Mouse (Mus musculus): ENCODE results near the gene Tuba4a. TPM values are rescaled to one million over a fixed set of nuclear protein-coding genes. Genes with fewer than 3 reads are reported as not detected.

Tuba4a gene
- 336 and 355 TPM in 2 replicates for polyA plus RNA-seq (2015; fragmentation: Nextera tagmentation; extraction: Ambion mirVana)

- Histone ChIP-seq H3K36me3 (ENCODE audit: control insufficient read depth, insufficient read depth) (peaks cover 25% of the 10 kb centered on the region), H3K9me3 (replicated peaks; ENCODE audit: control insufficient read depth, low read length) (no peaks in the 10 kb centered on the region), H3K4me3 (ENCODE audit: low read depth, low read length) (peak within 1 kb of the TSS; percentile 83), H3K9ac (ENCODE audit: low read depth, low read length) (peak within 1 kb of the TSS; percentile 87), H3K4me2 (ENCODE audit: low read depth, low read length) (peak within 1 kb of the TSS; percentile 97), H3K27me3 (ENCODE audit: control insufficient read depth, insufficient read depth, low read depth, low read length) (peaks cover 14% of the 10 kb centered on the region), H3K27ac (ENCODE audit: low read length) (peak within 1 kb of the TSS; percentile 97), H3K4me1 (ENCODE audit: control insufficient read depth, low read depth, low read length) (peaks cover 42% of the 10 kb centered on the region)
- 2% methylated on average over 34 of the region's 34 CpGs for WGBS (ENCODE audit: insufficient replicate concordance)
- ATAC-seq (ENCODE audit: low read depth) = peak; percentile 3; the same call in 1 of the 2 replicates
Observed at GRCm38 (mm10) chr1:75219531-75219930, at the start of gene Tuba4a. Gene Tuba4a (minus strand): TSS chr1:75219865.

DNA sequence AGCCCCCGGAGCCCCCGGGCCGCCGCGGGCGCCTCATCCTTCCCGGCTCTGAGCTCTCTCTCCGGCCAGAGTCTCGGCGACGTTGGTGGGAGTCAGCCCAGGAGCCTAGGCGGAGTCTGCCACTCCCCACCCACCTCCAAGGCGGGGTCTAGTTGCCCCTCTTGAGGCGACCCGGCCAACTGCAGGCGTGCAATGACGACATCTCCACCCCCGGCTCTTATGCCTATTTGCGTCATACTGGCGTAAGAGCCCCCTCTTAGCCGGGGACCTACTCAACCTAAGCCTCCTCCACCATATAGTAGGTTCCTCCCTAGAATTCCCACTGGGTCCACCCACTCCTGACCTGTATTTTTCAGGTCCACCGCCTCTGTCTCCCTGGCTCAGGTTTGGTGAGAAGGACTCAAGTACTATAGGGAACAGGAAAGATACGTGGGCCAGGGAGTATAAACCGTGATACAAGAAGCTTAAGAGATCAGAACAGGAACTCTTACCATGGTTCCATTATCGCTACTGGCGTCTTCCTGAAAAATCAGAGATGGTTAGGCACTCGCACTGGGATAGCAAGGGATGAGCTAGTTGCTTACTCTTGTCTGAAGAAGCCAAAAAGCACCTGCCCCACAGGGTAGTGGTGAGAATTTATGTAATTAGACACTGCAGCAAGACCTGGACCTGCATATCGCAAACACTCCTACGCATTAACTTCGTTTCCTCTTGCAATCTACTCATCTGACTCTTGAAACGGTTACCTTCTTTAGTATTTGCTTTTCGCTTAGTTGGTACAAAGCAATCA is 44.6 kb upstream of the Tuba4a start, which contains the start of gene Ptprn:
Gene Ptprn (minus strand): TSS at position 412 of the 790 bp plus-strand sequence.
- WGBS (ENCODE audit: insufficient replicate concordance) = 10% methylated on average over 31 of the region's 32 CpGs
- H3K27me3 ChIP-seq (ENCODE audit: control insufficient read depth, insufficient read depth, low read depth, low read length) = peaks cover 28% of the 10 kb centered on the region
- ATAC-seq (ENCODE audit: low read depth) = no peak
- no peak within 1 kb of the TSS for H3K4me2 ChIP-seq (ENCODE audit: low read depth, low read length)
- no peaks in the 10 kb centered on the region for H3K36me3 ChIP-seq (ENCODE audit: control insufficient read depth, insufficient read depth)
- H3K9me3 ChIP-seq (replicated peaks; ENCODE audit: control insufficient read depth, low read length) = no peaks in the 10 kb centered on the region
- no peak within 1 kb of the TSS for H3K27ac ChIP-seq (ENCODE audit: low read length)
- no peaks in the 10 kb centered on the region for H3K4me1 ChIP-seq (ENCODE audit: control insufficient read depth, low read depth, low read length)
- no peak within 1 kb of the TSS for H3K4me3 ChIP-seq (ENCODE audit: low read depth, low read length)
- H3K9ac ChIP-seq (ENCODE audit: low read depth, low read length) = no peak within 1 kb of the TSS

GRCm38 (mm10) chr1:75262969-75263951 is 43.6 kb upstream of the Tuba4a start:
- Histone ChIP-seq H3K4me3 (ENCODE audit: low read depth, low read length) (no peak overlapping the region), H3K27me3 (ENCODE audit: control insufficient read depth, insufficient read depth, low read depth, low read length) (peaks cover 28% of the 10 kb centered on the region), H3K36me3 (ENCODE audit: control insufficient read depth, insufficient read depth) (no peaks in the 10 kb centered on the region), H3K4me1 (ENCODE audit: control insufficient read depth, low read depth, low read length) (no peaks in the 10 kb centered on the region), H3K27ac (ENCODE audit: low read length) (no peak overlapping the region), H3K9ac (ENCODE audit: low read depth, low read length) (no peak overlapping the region), H3K9me3 (replicated peaks; ENCODE audit: control insufficient read depth, low read length) (no peaks in the 10 kb centered on the region), H3K4me2 (ENCODE audit: low read depth, low read length) (no peak overlapping the region)
- ATAC-seq (ENCODE audit: low read depth) = no peak
- WGBS (ENCODE audit: insufficient replicate concordance) = 2% methylated on average over 39 of the region's 40 CpGs

- Histone ChIP-seq H3K9ac (ENCODE audit: low read depth, low read length) (no peak overlapping the region), H3K9me3 (replicated peaks; ENCODE audit: control insufficient read depth, low read length) (no peaks in the 10 kb centered on the region), H3K4me3 (ENCODE audit: low read depth, low read length) (no peak overlapping the region), H3K27ac (ENCODE audit: low read length) (no peak overlapping the region), H3K36me3 (ENCODE audit: control insufficient read depth, insufficient read depth) (no peaks in the 10 kb centered on the region), H3K4me2 (ENCODE audit: low read depth, low read length) (no peak overlapping the region), H3K4me1 (ENCODE audit: control insufficient read depth, low read depth, low read length) (no peaks in the 10 kb centered on the region), H3K27me3 (ENCODE audit: control insufficient read depth, insufficient read depth, low read depth, low read length) (peaks cover 28% of the 10 kb centered on the region)
- no peak for ATAC-seq (ENCODE audit: low read depth)
Observed at GRCm38 (mm10) chr1:75261278-75261677, 41.6 kb upstream of the Tuba4a start.

- no peaks in the 10 kb centered on the region for H3K9me3 ChIP-seq (replicated peaks; ENCODE audit: control insufficient read depth, low read length)
- H3K4me1 ChIP-seq (ENCODE audit: control insufficient read depth, low read depth, low read length) = peaks cover 7% of the 10 kb centered on the region
- H3K4me3 ChIP-seq (ENCODE audit: low read depth, low read length) = no peak overlapping the region
- no peaks in the 10 kb centered on the region for H3K36me3 ChIP-seq (ENCODE audit: control insufficient read depth, insufficient read depth)
- WGBS (ENCODE audit: insufficient replicate concordance) = 43% methylated on average over 10 of the region's 10 CpGs
- H3K27ac ChIP-seq (ENCODE audit: low read length) = no peak overlapping the region
- no peak overlapping the region for H3K4me2 ChIP-seq (ENCODE audit: low read depth, low read length)
- no peak for ATAC-seq (ENCODE audit: low read depth)
- no peak overlapping the region for H3K9ac ChIP-seq (ENCODE audit: low read depth, low read length)
- no peaks in the 10 kb centered on the region for H3K27me3 ChIP-seq (ENCODE audit: control insufficient read depth, insufficient read depth, low read depth, low read length)
Observed at GRCm38 (mm10) chr1:75255516-75256046, 35.9 kb upstream of the Tuba4a start.

GRCm38 (mm10) chr1:75254625-75255013 is 35.0 kb upstream of the Tuba4a start:
- Histone ChIP-seq H3K4me3 (ENCODE audit: low read depth, low read length) (no peak overlapping the region), H3K9me3 (replicated peaks; ENCODE audit: control insufficient read depth, low read length) (no peaks in the 10 kb centered on the region), H3K27ac (ENCODE audit: low read length) (no peak overlapping the region), H3K4me1 (ENCODE audit: control insufficient read depth, low read depth, low read length) (peaks cover 7% of the 10 kb centered on the region), H3K4me2 (ENCODE audit: low read depth, low read length) (no peak overlapping the region), H3K36me3 (ENCODE audit: control insufficient read depth, insufficient read depth) (no peaks in the 10 kb centered on the region), H3K27me3 (ENCODE audit: control insufficient read depth, insufficient read depth, low read depth, low read length) (no peaks in the 10 kb centered on the region), H3K9ac (ENCODE audit: low read depth, low read length) (no peak overlapping the region)
- no peak for ATAC-seq (ENCODE audit: low read depth)
- 64% methylated on average over 8 of the region's 8 CpGs for WGBS (ENCODE audit: insufficient replicate concordance)

GRCm38 (mm10) chr1:75253849-75254624 is 34.4 kb upstream of the Tuba4a start:
- Histone ChIP-seq H3K9me3 (replicated peaks; ENCODE audit: control insufficient read depth, low read length) (no peaks in the 10 kb centered on the region), H3K4me3 (ENCODE audit: low read depth, low read length) (no peak overlapping the region), H3K4me1 (ENCODE audit: control insufficient read depth, low read depth, low read length) (peaks cover 7% of the 10 kb centered on the region), H3K36me3 (ENCODE audit: control insufficient read depth, insufficient read depth) (no peaks in the 10 kb centered on the region), H3K27ac (ENCODE audit: low read length) (no peak overlapping the region), H3K27me3 (ENCODE audit: control insufficient read depth, insufficient read depth, low read depth, low read length) (no peaks in the 10 kb centered on the region), H3K4me2 (ENCODE audit: low read depth, low read length) (no peak overlapping the region), H3K9ac (ENCODE audit: low read depth, low read length) (no peak overlapping the region)
- 53% methylated on average over 16 of the region's 16 CpGs for WGBS (ENCODE audit: insufficient replicate concordance)
- ATAC-seq (ENCODE audit: low read depth) = no peak

DNA sequence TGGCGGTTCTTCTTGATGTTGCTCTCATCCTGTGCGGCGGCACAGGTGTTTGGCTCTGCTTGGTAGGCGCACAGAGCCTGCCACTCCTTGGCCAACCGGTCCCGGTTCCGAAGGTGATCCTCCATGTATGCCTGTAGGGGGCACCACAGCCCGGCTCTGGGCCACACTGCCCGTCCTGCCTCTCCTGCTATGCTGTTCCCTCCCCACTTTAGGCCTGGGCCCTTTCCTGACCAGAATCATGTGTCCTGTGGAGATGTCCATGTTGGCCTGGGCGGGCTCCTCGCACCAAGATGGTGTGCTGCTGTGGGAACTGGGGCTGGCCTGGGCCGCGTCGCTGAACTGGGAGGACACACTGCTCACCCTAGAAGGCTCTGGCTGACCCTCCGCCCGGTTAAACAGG is 33.4 kb upstream of the Tuba4a start:
- 73% methylated on average over 16 of the region's 16 CpGs for WGBS (ENCODE audit: insufficient replicate concordance)
- H3K4me1 ChIP-seq (ENCODE audit: control insufficient read depth, low read depth, low read length) = peaks cover 7% of the 10 kb centered on the region
- no peaks in the 10 kb centered on the region for H3K36me3 ChIP-seq (ENCODE audit: control insufficient read depth, insufficient read depth)
- no peak overlapping the region for H3K27ac ChIP-seq (ENCODE audit: low read length)
- no peak overlapping the region for H3K9ac ChIP-seq (ENCODE audit: low read depth, low read length)
- H3K4me2 ChIP-seq (ENCODE audit: low read depth, low read length) = no peak overlapping the region
- no peak for ATAC-seq (ENCODE audit: low read depth)
- no peaks in the 10 kb centered on the region for H3K27me3 ChIP-seq (ENCODE audit: control insufficient read depth, insufficient read depth, low read depth, low read length)
- H3K4me3 ChIP-seq (ENCODE audit: low read depth, low read length) = no peak overlapping the region
- no peaks in the 10 kb centered on the region for H3K9me3 ChIP-seq (replicated peaks; ENCODE audit: control insufficient read depth, low read length)

Measured in liver, embryonic 16.5 days (tissue).